Mouse (Mus musculus) kidney, embryonic 14.5 days (tissue): ENCODE measurements at regions not wholly inside any gene's neighbourhood (a gene's known extent, or its start where the extent isn't known, plus 50 kb on each side); places are given as distances from the start of the nearest gene placed in this dataset.

Experiments
- ATAC-seq: fragments of 200-750 bp; cut with Nextera tagmentation; 2 replicates; pipeline ENCODE4 v1.8.0; 2017; ENCODE audit warnings: moderate number of reproducible peaks, mild to moderate bottlenecking, moderate TSS enrichment, moderate library complexity; ENCODE audit not compliant: low FRiP score, low TSS enrichment
- H3K27ac ChIP-seq: fragments of 300-500 bp; sonication (generic); 2 replicates; pipeline ENCODE4 v1.5.1; 2014; ENCODE audit warnings: low read depth, mild to moderate bottlenecking, low read length, moderate library complexity, mixed read lengths
- H3K27me3 ChIP-seq: fragments of 300-500 bp; sonication (generic); 2 replicates; pipeline ENCODE4 v1.6.1; 2014; ENCODE audit warnings: mild to moderate bottlenecking, low read length; ENCODE audit not compliant: control insufficient read depth, insufficient read depth
- H3K36me3 ChIP-seq: fragments of 300-500 bp; sonication (generic); 2 replicates; pipeline ENCODE4 v1.6.1; 2014; ENCODE audit warnings: low read length, mixed read lengths; ENCODE audit not compliant: control insufficient read depth, insufficient read depth
- H3K4me1 ChIP-seq: fragments of 300-500 bp; sonication (generic); 2 replicates; pipeline ENCODE4 v1.6.1; 2014; ENCODE audit warnings: low read length, mixed read lengths; ENCODE audit not compliant: control insufficient read depth, insufficient read depth
- H3K4me2 ChIP-seq: fragments of 300-500 bp; sonication (generic); replicated peaks from 2 replicates; pipeline ENCODE4 v1.6.1; 2014; ENCODE audit warnings: low read depth, mild to moderate bottlenecking, low read length
- H3K4me3 ChIP-seq: fragments of 300-500 bp; sonication (generic); 2 replicates; pipeline ENCODE4 v1.5.1; 2014; ENCODE audit warnings: mild to moderate bottlenecking, low read length
- H3K9ac ChIP-seq: fragments of 300-500 bp; sonication (generic); 2 replicates; pipeline ENCODE4 v1.6.1; 2014; ENCODE audit warnings: low read depth, mild to moderate bottlenecking, low read length, moderate library complexity
- H3K9me3 ChIP-seq: fragments of 300-500 bp; sonication (generic); 2 replicates; pipeline ENCODE4 v1.6.1; 2016; ENCODE audit warnings: low read length; ENCODE audit not compliant: control insufficient read depth
- WGBS: fragments of 180-500 bp; shearing (Covaris S2); extraction: QIAGEN DNeasy Blood & Tissue Kit; methylation state at CpG from one replicate; pipeline ENCODE4 v1.1.7; 2014; 5-methylcytosine and 5-hydroxymethylcytosine counted together

- Histone ChIP-seq H3K9ac (no peak overlapping the region), H3K4me3 (no peak overlapping the region), H3K27ac (no peak overlapping the region), H3K4me1 (no peaks in the 10 kb centered on the region), H3K9me3 (no peaks in the 10 kb centered on the region), H3K36me3 (no peaks in the 10 kb centered on the region), H3K27me3 (no peaks in the 10 kb centered on the region), H3K4me2 (no peak overlapping the region)
- no peak for ATAC-seq
- WGBS, result 75% methylated on average over 17 of the region's 17 CpGs
These were observed 137.7 kb downstream of the Ipmk start for GRCm38 (mm10) chr10:71485063-71485762.

- WGBS, result 82% methylated on average over 7 of the region's 7 CpGs
- H3K27me3 ChIP-seq, result no peaks in the 10 kb centered on the region
- H3K36me3 ChIP-seq, result no peaks in the 10 kb centered on the region
- no peak overlapping the region for H3K27ac ChIP-seq
- no peak overlapping the region for H3K9ac ChIP-seq
- no peak for ATAC-seq
- H3K9me3 ChIP-seq, result no peaks in the 10 kb centered on the region
- H3K4me2 ChIP-seq, result no peak overlapping the region
- H3K4me3 ChIP-seq, result no peak overlapping the region
- H3K4me1 ChIP-seq, result no peaks in the 10 kb centered on the region
These were observed 142.2 kb downstream of the Ipmk start for GRCm38 (mm10) chr10:71489791-71490190.

GRCm38 (mm10) chr10:71502096-71502495 lies 154.5 kb downstream of the Ipmk start:
- no peak overlapping the region for H3K4me3 ChIP-seq
- no peaks in the 10 kb centered on the region for H3K27me3 ChIP-seq
- no peak for ATAC-seq
- no peak overlapping the region for H3K9ac ChIP-seq
- no peak overlapping the region for H3K4me2 ChIP-seq
- no peak overlapping the region for H3K27ac ChIP-seq
- WGBS, result 32% methylated on average over 4 of the region's 5 CpGs
- no peaks in the 10 kb centered on the region for H3K9me3 ChIP-seq
- H3K36me3 ChIP-seq, result no peaks in the 10 kb centered on the region
- H3K4me1 ChIP-seq, result no peaks in the 10 kb centered on the region

- H3K4me3 ChIP-seq, result no peak overlapping the region
- ATAC-seq, result no peak
- H3K27ac ChIP-seq, result no peak overlapping the region
- H3K36me3 ChIP-seq, result no peaks in the 10 kb centered on the region
- H3K4me1 ChIP-seq, result no peaks in the 10 kb centered on the region
- H3K4me2 ChIP-seq, result no peak overlapping the region
- WGBS, result 90% methylated on average over 1 of the region's 1 CpGs
- H3K27me3 ChIP-seq, result no peaks in the 10 kb centered on the region
- H3K9ac ChIP-seq, result no peak overlapping the region
- H3K9me3 ChIP-seq, result no peaks in the 10 kb centered on the region
These were observed 156.7 kb downstream of the Ipmk start for GRCm38 (mm10) chr10:71504219-71504618.

- H3K27ac ChIP-seq, result no peak overlapping the region
- H3K4me2 ChIP-seq, result no peak overlapping the region
- H3K9ac ChIP-seq, result no peak overlapping the region
- no peaks in the 10 kb centered on the region for H3K9me3 ChIP-seq
- no peak overlapping the region for H3K4me3 ChIP-seq
- no peaks in the 10 kb centered on the region for H3K4me1 ChIP-seq
- H3K27me3 ChIP-seq, result no peaks in the 10 kb centered on the region
- 59% methylated on average over 2 of the region's 2 CpGs for WGBS
- H3K36me3 ChIP-seq, result no peaks in the 10 kb centered on the region
- no peak for ATAC-seq
These were observed 177.7 kb downstream of the Ipmk start for GRCm38 (mm10) chr10:71525290-71525689.

GRCm38 (mm10) chr10:71533759-71534158 lies 186.2 kb downstream of the Ipmk start:
- no peaks in the 10 kb centered on the region for H3K4me1 ChIP-seq
- 77% methylated on average over 2 of the region's 2 CpGs for WGBS
- no peak overlapping the region for H3K9ac ChIP-seq
- H3K36me3 ChIP-seq, result no peaks in the 10 kb centered on the region
- H3K4me2 ChIP-seq, result no peak overlapping the region
- H3K9me3 ChIP-seq, result no peaks in the 10 kb centered on the region; the same call in 1 of the 2 replicates
- ATAC-seq, result no peak
- no peaks in the 10 kb centered on the region for H3K27me3 ChIP-seq
- no peak overlapping the region for H3K4me3 ChIP-seq
- H3K27ac ChIP-seq, result no peak overlapping the region

GRCm38 (mm10) chr10:71545489-71545888 lies 197.9 kb downstream of the Ipmk start:
- H3K4me3 ChIP-seq, result no peak overlapping the region
- no peak overlapping the region for H3K4me2 ChIP-seq
- no peaks in the 10 kb centered on the region for H3K4me1 ChIP-seq
- 85% methylated on average over 7 of the region's 7 CpGs for WGBS
- H3K27ac ChIP-seq, result no peak overlapping the region
- H3K9me3 ChIP-seq, result no peaks in the 10 kb centered on the region
- H3K27me3 ChIP-seq, result no peaks in the 10 kb centered on the region
- H3K36me3 ChIP-seq, result no peaks in the 10 kb centered on the region
- ATAC-seq, result no peak
- H3K9ac ChIP-seq, result no peak overlapping the region

GRCm38 (mm10) chr10:71546507-71546906 lies 198.9 kb downstream of the Ipmk start:
- H3K9me3 ChIP-seq, result no peaks in the 10 kb centered on the region
- H3K27me3 ChIP-seq, result no peaks in the 10 kb centered on the region
- WGBS, result 88% methylated on average over 7 of the region's 7 CpGs
- H3K27ac ChIP-seq, result no peak overlapping the region
- ATAC-seq, result no peak
- H3K4me2 ChIP-seq, result no peak overlapping the region
- H3K4me1 ChIP-seq, result no peaks in the 10 kb centered on the region
- no peak overlapping the region for H3K4me3 ChIP-seq
- H3K36me3 ChIP-seq, result no peaks in the 10 kb centered on the region
- no peak overlapping the region for H3K9ac ChIP-seq

- no peak overlapping the region for H3K4me2 ChIP-seq
- 88% methylated on average over 10 of the region's 10 CpGs for WGBS
- no peaks in the 10 kb centered on the region for H3K9me3 ChIP-seq
- no peaks in the 10 kb centered on the region for H3K27me3 ChIP-seq
- no peak for ATAC-seq
- H3K27ac ChIP-seq, result no peak overlapping the region
- H3K9ac ChIP-seq, result no peak overlapping the region
- H3K36me3 ChIP-seq, result no peaks in the 10 kb centered on the region
- H3K4me3 ChIP-seq, result no peak overlapping the region
- no peaks in the 10 kb centered on the region for H3K4me1 ChIP-seq
These were observed 236.2 kb downstream of the Ipmk start for GRCm38 (mm10) chr10:71583716-71584115.
